Mouse (Mus musculus) left cerebral cortex, postnatal 25 days (tissue): ENCODE results near the gene Trmo. TPM values are rescaled to one million over a fixed set of nuclear protein-coding genes. Genes with fewer than 3 reads are reported as not detected.

Experiments
- DNase-seq, 2 experiments: peaks; one replicate each; pipeline ENCODE4 v3.0.0; 2022; ENCODE audit warnings: low spot score in 2 of 2, mixed read lengths in 1 of 2
- intact Hi-C: fragments of 180-260 bp; cut with DNase I; formaldehyde crosslinking; loops from one replicate; pipeline ENCODE4 v1.15.1; 2025
- total RNA-seq, 2 experiments: library from RNA; stranded (reverse); gene quantifications; 2 replicates each; pipeline ENCODE4 v1.2.3; 2021

Trmo gene
- total RNA-seq, 2 experiments from 2014 or later = 4.2 to 4.7 TPM

- DNase-seq = no peak
- intact Hi-C loops = loop anchor here (2.0 to 5.0 kb wide), 2 partner anchors 141 to 1626 kb away; no protein-coding TSS in a partner anchor
These were observed 45.5 kb downstream of the Trmo start, which contains the start of gene Foxe1 for GRCm38 (mm10) chr4:46343596-46344260. Foxe1 (plus strand) TSS chr4:46343609.

GRCm38 (mm10) chr4:46342711-46343286 is 46.4 kb downstream of the Trmo start:
- DNase-seq = no peak
- intact Hi-C loops = loop anchor here (2.0 to 5.0 kb wide), 2 partner anchors 140 to 1625 kb away; no protein-coding TSS in a partner anchor

GRCm38 (mm10) chr4:46341831-46342680 is 47.2 kb downstream of the Trmo start:
- DNase-seq = no peak
- intact Hi-C loops = loop anchor here (2.0 to 5.0 kb wide), 2 partner anchors 139 to 1625 kb away; no protein-coding TSS in a partner anchor

GRCm38 (mm10) chr4:46339584-46339983 is 49.7 kb downstream of the Trmo start:
- no peak for DNase-seq
- intact Hi-C loops = loop anchor here (5.0 kb wide), 1 partner anchor 77 kb away; no protein-coding TSS in a partner anchor

GRCm38 (mm10) chr4:46339026-46339425 is 50.2 kb downstream of the Trmo start:
- intact Hi-C loops = loop anchor here (5.0 kb wide), 1 partner anchor 77 kb away; no protein-coding TSS in a partner anchor
- DNase-seq = no peak

GRCm38 (mm10) chr4:46337990-46338389 is 51.2 kb downstream of the Trmo start:
- no peak for DNase-seq
- intact Hi-C loops = loop anchor here (5.0 kb wide), 1 partner anchor 76 kb away; no protein-coding TSS in a partner anchor

- no peak for DNase-seq
- intact Hi-C loops = loop anchor here (5.0 kb wide), 1 partner anchor 74 kb away; no protein-coding TSS in a partner anchor
These were observed 53.4 kb downstream of the Trmo start for GRCm38 (mm10) chr4:46335846-46336245.

GRCm38 (mm10) chr4:46328906-46329305 is 60.3 kb downstream of the Trmo start:
- intact Hi-C loops = no loop called here
- no peak for DNase-seq

Other genes starting within 250 kb of the Trmo start
- 10 to 100 TPM; 10.7 to 11.9 TPM for gene Xpa, start 193.1 kb downstream of the Trmo start, total RNA-seq
- not detected for gene Foxe1, start 45.8 kb downstream of the Trmo start, total RNA-seq
- gene Hemgn, start 24.1 kb upstream of the Trmo start, total RNA-seq = not detected
- gene Anp32b, start 61.5 kb upstream of the Trmo start, total RNA-seq = 10 to 100 TPM; 43.3 to 43.9 TPM
- gene Nans, start 99.8 kb upstream of the Trmo start, total RNA-seq = 10 to 100 TPM; 19.4 to 19.7 TPM
- 1 to 10 TPM in 1 of 2 experiments, under 1 TPM in 1; 0.76 to 1.4 TPM for gene Trim14, start 146.7 kb upstream of the Trmo start, total RNA-seq
- gene Coro2a, start 212.8 kb upstream of the Trmo start, total RNA-seq = 10 to 100 TPM; 26.2 to 29.7 TPM